Mouse (Mus musculus) ES-Bruce4 (cell line): ENCODE data around the gene Astl. TPM values are rescaled to one million over a fixed set of nuclear protein-coding genes. Genes with fewer than 3 reads are reported as not detected.
A peak's percentile ranks its signal among the peaks of the same experiment; 100 is the strongest.
"Not testable (repeated sequence)": the region's sequence is repeated elsewhere in the genome, so short reads cannot be mapped to it uniquely, and the experiment has no call there.

ENCODE experiments used
- H3K27ac ChIP-seq: 2 replicates; pipeline ENCODE4 v1.5.1; 2012; ENCODE audit warnings: low read length, inconsistent platforms; ENCODE audit not compliant: insufficient read depth
- H3K27me3 ChIP-seq: 2 replicates; pipeline ENCODE4 v1.6.1; 2012; ENCODE audit warnings: mild to moderate bottlenecking, low read length, inconsistent platforms; ENCODE audit not compliant: control insufficient read depth, poor library complexity, insufficient read depth, severe bottlenecking
- H3K36me3 ChIP-seq: 2 replicates; pipeline ENCODE4 v1.6.1; 2012; ENCODE audit warnings: inconsistent platforms, mild to moderate bottlenecking, low read length, moderate library complexity; ENCODE audit not compliant: control insufficient read depth, poor library complexity, insufficient read depth, severe bottlenecking
- H3K4me1 ChIP-seq: one replicate; pipeline ENCODE4 v1.8.1; 2011; ENCODE audit warnings: low read length; ENCODE audit not compliant: control insufficient read depth, insufficient read depth
- H3K4me3 ChIP-seq: 2 replicates; pipeline ENCODE4 v1.5.1; 2011; ENCODE audit warnings: low read depth, mild to moderate bottlenecking, low read length
- H3K9ac ChIP-seq: 2 replicates; pipeline ENCODE4 v1.6.1; 2012; ENCODE audit warnings: low read depth, mild to moderate bottlenecking, inconsistent platforms; ENCODE audit not compliant: poor library complexity, severe bottlenecking
- H3K9me3 ChIP-seq: replicated peaks from 2 replicates; pipeline ENCODE4 v1.6.1; 2012; ENCODE audit warnings: mild to moderate bottlenecking, low read length, inconsistent platforms; ENCODE audit not compliant: control insufficient read depth, poor library complexity, insufficient read depth, severe bottlenecking
- CTCF ChIP-seq: IDR thresholded peaks from one replicate; pipeline ENCODE4 v1.8.1; 2011; ENCODE audit warnings: low read depth, low read length
- EP300 ChIP-seq: IDR thresholded peaks from 2 replicates; pipeline ENCODE4 v1.6.1; 2011; ENCODE audit warnings: low read depth, low read length; ENCODE audit not compliant: insufficient read depth
- POLR2A ChIP-seq: IDR thresholded peaks from one replicate; pipeline ENCODE4 v1.8.1; 2011; ENCODE audit warnings: low read length; ENCODE audit not compliant: insufficient read depth
- polyA plus RNA-seq: library from polyadenylated mRNA; stranded (reverse); fragments of >200 nt; gene quantifications from 2 replicates; pipeline ENCODE4 v1.2.4, GENCODE M21; 2011; ENCODE audit warnings: low read depth; ENCODE audit not compliant: missing spikeins, insufficient read depth, insufficient read length

Astl gene
- not detected in 2 replicates for polyA plus RNA-seq

DNA sequence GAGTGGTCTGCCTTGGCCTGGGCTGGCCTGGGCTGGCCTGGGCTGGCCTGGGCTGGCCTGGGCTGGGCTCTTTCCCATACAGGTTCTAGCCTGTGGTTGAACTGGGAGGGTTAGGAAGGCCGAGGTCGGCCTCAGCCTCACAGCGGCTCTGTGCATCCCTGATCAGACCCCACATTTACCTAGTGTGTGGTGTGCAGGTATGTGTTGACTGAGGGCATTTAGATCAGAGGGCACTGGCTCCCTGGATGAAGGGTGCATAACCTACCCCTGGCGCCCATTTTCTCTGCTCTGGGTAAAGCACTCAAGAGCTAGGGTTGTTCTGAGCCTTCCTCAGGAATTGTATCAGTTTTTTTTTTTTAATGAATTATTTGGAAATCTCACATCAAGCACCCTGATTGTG is at the start of gene Astl:
Astl (plus strand) TSS at position 224 of the 400 bp plus-strand sequence.
- Histone ChIP-seq H3K36me3 (no peaks in the 10 kb centered on the region), H3K4me1 (no peaks in the 10 kb centered on the region), H3K9me3 (no peaks in the 10 kb centered on the region), H3K9ac (no peak within 1 kb of the TSS), H3K27ac (no peak within 1 kb of the TSS), H3K27me3 (no peaks in the 10 kb centered on the region; the same call in 1 of the 2 replicates), H3K4me3 (no peak within 1 kb of the TSS)
- TF ChIP-seq CTCF = no peak
- no peak for TF ChIP-seq POLR2A
- TF ChIP-seq EP300 = 0 out of 2 replicates have a peak, but pooled peaks have one; percentile 44

DNA sequence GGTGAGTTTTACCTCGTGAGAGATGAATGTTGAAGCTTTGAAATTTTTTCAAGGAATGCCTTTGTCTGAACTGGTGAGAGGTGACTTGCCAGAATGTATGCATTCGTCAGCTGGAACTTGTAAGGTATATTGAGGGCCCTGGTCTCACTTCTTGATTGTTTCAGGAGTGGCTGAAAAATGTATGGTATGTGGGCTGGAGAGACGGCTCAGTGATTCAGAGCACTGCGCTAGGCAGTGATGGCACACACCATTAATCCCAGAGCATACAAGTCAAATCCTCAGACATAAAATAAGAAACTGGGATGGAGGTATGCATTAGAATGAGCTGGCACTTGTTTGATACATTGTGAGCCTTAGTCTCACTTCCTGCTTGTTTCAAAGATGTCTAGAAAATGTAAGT is 46.2 kb upstream of the Astl start:
- Histone ChIP-seq H3K9ac (no peak overlapping the region), H3K4me1 (no peaks in the 10 kb centered on the region), H3K4me3 (no peak overlapping the region), H3K27ac (no peak overlapping the region), H3K27me3 (no peaks in the 10 kb centered on the region), H3K9me3 (no peaks in the 10 kb centered on the region), H3K36me3 (peaks cover 18% of the 10 kb centered on the region)
- TF ChIP-seq EP300 = no peak
- no peak for TF ChIP-seq CTCF
- no peak for TF ChIP-seq POLR2A

DNA sequence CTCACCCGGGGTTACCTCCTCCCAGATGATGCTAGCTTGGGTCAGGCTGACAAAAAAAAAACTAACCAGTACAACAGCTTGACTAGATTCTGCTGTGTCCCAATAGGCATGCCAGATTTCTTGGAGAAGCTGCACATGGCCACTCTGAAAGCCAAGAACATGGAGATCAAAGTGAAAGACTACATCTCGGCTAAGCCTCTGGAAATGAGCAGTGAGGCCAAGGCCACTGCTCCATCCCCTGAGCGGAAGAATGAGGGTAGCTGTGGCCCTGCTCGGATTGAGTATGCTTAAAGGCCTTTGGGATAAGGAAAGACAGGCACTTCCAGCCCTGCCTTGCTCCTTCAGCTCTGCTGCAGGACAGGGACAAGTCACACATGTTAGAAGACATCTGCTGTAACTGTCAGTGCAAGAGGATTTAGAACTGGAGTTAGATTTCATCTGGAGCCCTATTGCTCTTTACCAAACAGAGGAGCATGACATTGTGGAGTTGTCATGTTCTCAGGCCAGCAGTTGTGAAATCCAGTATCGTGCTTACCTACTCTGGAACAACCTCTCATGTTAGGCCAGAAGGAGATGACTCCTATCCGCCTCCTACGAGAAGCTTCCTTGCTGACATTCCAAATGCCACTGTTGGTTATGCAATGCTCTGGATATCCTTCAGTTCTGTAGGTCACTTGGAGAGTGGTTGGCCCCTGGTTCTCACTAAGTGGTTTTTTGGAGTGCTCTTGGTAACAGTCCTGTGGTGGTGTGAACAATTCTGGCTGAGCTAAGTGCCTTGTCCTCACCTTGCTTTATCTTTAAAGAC is 41.2 kb upstream of the Astl start:
- H3K27ac ChIP-seq = no peak overlapping the region
- H3K9ac ChIP-seq = no peak overlapping the region
- no peak for TF ChIP-seq CTCF
- TF ChIP-seq EP300 = no peak
- TF ChIP-seq POLR2A = no peak
- no peaks in the 10 kb centered on the region for H3K27me3 ChIP-seq
- H3K4me3 ChIP-seq = no peak overlapping the region
- no peaks in the 10 kb centered on the region; the same call in 1 of the 2 replicates for H3K9me3 ChIP-seq
- peaks cover 23% of the 10 kb centered on the region for H3K36me3 ChIP-seq
- H3K4me1 ChIP-seq = no peaks in the 10 kb centered on the region

DNA sequence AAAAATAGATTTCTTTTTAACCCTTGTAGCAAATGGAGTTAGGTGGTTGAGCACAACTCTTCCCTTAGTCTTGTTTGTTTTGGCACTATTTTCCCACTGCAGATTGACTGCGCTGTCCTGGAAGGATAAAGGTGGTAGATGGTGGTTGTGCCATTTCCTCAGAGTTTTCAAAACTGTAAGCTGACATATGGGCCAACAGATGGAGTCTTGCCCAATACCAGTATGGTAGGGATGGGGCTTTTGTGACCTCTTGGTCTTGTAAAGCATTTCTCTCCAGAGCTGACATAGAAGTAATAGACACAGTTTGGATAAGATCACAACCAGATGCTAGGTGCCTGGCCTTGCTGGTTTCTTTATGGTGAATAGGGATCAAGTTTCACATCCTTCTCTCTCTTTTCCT is 40.4 kb upstream of the Astl start:
- Histone ChIP-seq H3K27me3 (no peaks in the 10 kb centered on the region), H3K9me3 (no peaks in the 10 kb centered on the region; the same call in 1 of the 2 replicates), H3K9ac (no peak overlapping the region), H3K36me3 (peaks cover 21% of the 10 kb centered on the region), H3K27ac (no peak overlapping the region), H3K4me1 (no peaks in the 10 kb centered on the region), H3K4me3 (no peak overlapping the region)
- TF ChIP-seq CTCF (no peak), EP300 (no peak), POLR2A (no peak)

DNA sequence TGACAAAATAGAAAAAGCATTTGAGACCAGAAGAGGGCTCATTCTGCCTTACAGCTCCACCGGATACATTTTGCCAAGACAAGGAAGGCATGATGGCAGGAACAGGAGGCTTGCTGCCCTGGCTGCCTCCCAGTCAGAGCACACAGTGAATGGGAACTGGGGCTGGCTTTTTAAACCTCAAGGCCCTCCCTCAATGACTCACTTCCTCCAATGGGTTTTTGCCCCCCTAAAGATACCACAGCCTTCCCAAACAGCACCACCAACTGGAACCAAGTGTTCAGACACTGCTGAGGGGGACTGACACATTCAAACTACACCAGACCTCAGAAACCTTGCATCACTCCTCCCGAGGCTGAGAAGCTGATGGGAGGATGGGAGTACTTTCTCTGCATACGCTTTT is 37.7 kb upstream of the Astl start:
- no peak overlapping the region for H3K4me3 ChIP-seq
- H3K27me3 ChIP-seq = no peaks in the 10 kb centered on the region
- TF ChIP-seq CTCF (no peak), POLR2A (no peak), EP300 (no peak)
- H3K9me3 ChIP-seq = no peaks in the 10 kb centered on the region; the same call in 1 of the 2 replicates
- no peaks in the 10 kb centered on the region for H3K4me1 ChIP-seq
- no peak overlapping the region for H3K9ac ChIP-seq
- H3K36me3 ChIP-seq = peaks cover 21% of the 10 kb centered on the region
- no peak overlapping the region for H3K27ac ChIP-seq

DNA sequence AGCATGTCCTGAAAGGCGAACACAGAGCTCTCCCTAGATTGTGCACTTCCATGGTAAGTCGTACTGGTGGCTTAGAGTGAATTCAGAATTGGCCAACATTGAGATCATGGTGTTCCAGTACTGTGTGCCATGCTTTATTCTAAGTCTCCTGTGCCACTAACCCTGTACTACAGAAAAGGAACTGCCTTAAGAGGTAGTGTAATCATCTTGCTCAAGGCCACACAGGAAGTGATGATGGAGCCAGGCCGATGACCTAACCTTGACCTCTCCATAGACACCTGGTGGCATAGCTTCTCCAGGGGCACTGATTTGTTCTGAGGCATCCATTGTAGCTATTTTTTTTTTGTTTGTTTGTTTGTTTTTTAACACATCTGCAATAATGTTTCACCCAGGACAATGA is 36.6 kb upstream of the Astl start:
- peaks cover 17% of the 10 kb centered on the region for H3K36me3 ChIP-seq
- no peak overlapping the region for H3K9ac ChIP-seq
- H3K4me3 ChIP-seq = no peak overlapping the region
- H3K27ac ChIP-seq = no peak overlapping the region
- H3K27me3 ChIP-seq = no peaks in the 10 kb centered on the region
- H3K4me1 ChIP-seq = no peaks in the 10 kb centered on the region
- no peak for TF ChIP-seq CTCF
- TF ChIP-seq EP300 = no peak
- TF ChIP-seq POLR2A = no peak
- no peaks in the 10 kb centered on the region; the same call in 1 of the 2 replicates for H3K9me3 ChIP-seq

DNA sequence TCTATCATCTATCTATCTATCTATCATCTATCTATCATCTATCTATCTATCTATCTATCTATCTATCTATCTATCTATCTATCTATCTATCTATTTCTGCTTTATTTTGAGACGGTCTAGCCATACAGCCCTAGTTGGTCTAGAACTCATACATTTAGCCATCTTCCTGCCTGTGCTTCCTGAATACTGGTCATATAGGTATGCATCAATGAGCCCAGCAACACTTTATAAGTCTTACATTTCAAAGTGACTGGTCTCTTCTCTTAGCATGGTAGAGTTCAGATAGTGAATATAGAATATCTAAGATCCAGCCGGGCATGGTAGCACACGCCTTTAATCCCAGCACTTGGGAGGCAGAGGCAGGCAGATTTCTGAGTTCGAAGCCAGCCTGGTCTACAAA is 34.2 kb upstream of the Astl start:
- H3K4me3 ChIP-seq, H3K36me3 ChIP-seq, H3K9me3 ChIP-seq, H3K27ac ChIP-seq, H3K4me1 ChIP-seq, H3K27me3 ChIP-seq, H3K9ac ChIP-seq: not testable (repeated sequence)
